Comparison of ENCODE assay signal across 29 mouse cellular contexts in the genomic region with DNA sequence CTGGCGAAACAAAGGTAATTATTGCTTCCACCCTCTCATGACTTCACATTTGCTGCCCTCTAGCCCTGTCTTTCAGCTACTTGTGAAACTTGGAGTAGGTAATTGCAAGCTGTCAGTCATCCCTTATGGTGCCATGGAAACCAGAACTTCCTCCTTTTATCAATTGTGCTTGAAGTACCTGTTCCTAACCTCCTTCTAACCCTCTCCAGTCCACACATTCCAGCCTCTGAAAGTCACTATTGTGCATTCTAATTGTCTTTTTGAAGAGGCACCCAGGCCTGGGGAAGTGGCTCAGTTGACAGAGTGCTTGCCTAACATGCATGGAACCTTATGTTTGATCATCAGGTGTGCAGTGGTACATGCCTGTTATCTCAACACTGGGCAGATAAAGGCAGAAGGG. TPM values are rescaled to one million over a fixed set of nuclear protein-coding genes. Genes with fewer than 3 reads are reported as not detected.
A peak's percentile ranks its signal among the peaks of the same experiment; 100 is the strongest.
DNase-seq lines count a peak whose midpoint lies in the region; ATAC-seq and TF ChIP-seq lines count a peak whose summit lies in the region.
"Had no signal": no experiment of that assay in that cellular context is flagged by ENCODE, and none has a peak within 500 bp of the region (broad histone marks: within the 10 kb centered on the region; RNA-seq: fewer than 3 reads in every experiment).

No protein-coding gene starts in this region.

- H3K27me3 ChIP-seq in lung, embryonic 15.5 days = peaks cover 16% of the 10 kb centered on the region
- H3K27me3 ChIP-seq in lung, postnatal 0 days (replicated peaks; ENCODE audit: insufficient read depth, low read length) = 0 out of 2 replicates have a peak, but pooled peaks cover 7% of the 10 kb centered on the region
- H3K27me3 ChIP-seq in MEL (ENCODE audit: control insufficient read depth in 1 of 2, insufficient read depth in 2 of 2, low read length in 2 of 2) = peaks cover 12 to 18% of the 10 kb centered on the region in 2 experiments
- H3K27me3 ChIP-seq in kidney, embryonic 14.5 days (ENCODE audit: control insufficient read depth, insufficient read depth, low read length) = peaks cover 9% of the 10 kb centered on the region
- H3K27me3 ChIP-seq: forebrain, embryonic 13.5 days; forebrain, embryonic 15.5 days had no signal

- 68% methylated on average over 1 of the region's 1 CpGs for WGBS in lung, embryonic 15.5 days
- 58% methylated on average over 1 of the region's 1 CpGs for WGBS in lung, postnatal 0 days
- 79% methylated on average over 1 of the region's 1 CpGs for WGBS in kidney, embryonic 14.5 days

- no peak overlapping the region for H3K9ac ChIP-seq in lung, embryonic 15.5 days
- no peak overlapping the region for H3K9ac ChIP-seq in lung, postnatal 0 days (replicated peaks; ENCODE audit: low read depth)
- no peak overlapping the region for H3K9ac ChIP-seq in MEL (ENCODE audit: control insufficient read depth, low read depth, low read length, poor library complexity, severe bottlenecking)
- no peak overlapping the region for H3K9ac ChIP-seq in kidney, embryonic 14.5 days (ENCODE audit: low read depth, low read length)
- H3K9ac ChIP-seq: embryonic facial prominence, embryonic 12.5 days; forebrain, embryonic 13.5 days; forebrain, embryonic 15.5 days had no signal

- TF ChIP-seq RAD21 in MEL (IDR thresholded peaks at IDR 0.05; ENCODE audit: low read depth, low read length) = no peak

- no peak for TF ChIP-seq EP300 in lung, postnatal 0 days (IDR thresholded peaks at IDR 0.05)
- no peak for TF ChIP-seq EP300 in MEL (IDR thresholded peaks at IDR 0.05; ENCODE audit: low read depth in 1 of 2, low read length in 2 of 2)

- ATAC-seq in lung, embryonic 15.5 days (ENCODE audit: borderline replicate concordance, extremely low read depth, low FRiP score, low TSS enrichment) = 0 out of 2 replicates have a peak, but pooled peaks have one; percentile 19
- peak; percentile 54 for ATAC-seq in lung, postnatal 0 days
- ATAC-seq in kidney, embryonic 14.5 days (ENCODE audit: low FRiP score, low TSS enrichment) = no peak
- ATAC-seq: CD4-positive, CD25-positive, alpha-beta regulatory T cell, adult 4 months; forebrain, embryonic 13.5 days; forebrain, embryonic 15.5 days had no signal

- no peak for TF ChIP-seq POLR2A in MEL (IDR thresholded peaks at IDR 0.05; ENCODE audit: control insufficient read depth in 1 of 2, insufficient read depth in 1 of 2, low read depth in 1 of 2, low read length in 2 of 2, poor library complexity in 1 of 2)

- no peaks in the 10 kb centered on the region for H3K36me3 ChIP-seq in lung, embryonic 15.5 days
- no peaks in the 10 kb centered on the region for H3K36me3 ChIP-seq in lung, postnatal 0 days (ENCODE audit: insufficient read depth, low read length)
- no peaks in the 10 kb centered on the region for H3K36me3 ChIP-seq in MEL (ENCODE audit: control insufficient read depth in 1 of 2, insufficient read depth in 2 of 2, low read length in 2 of 2)
- no peaks in the 10 kb centered on the region for H3K36me3 ChIP-seq in kidney, embryonic 14.5 days (ENCODE audit: control insufficient read depth, insufficient read depth, low read length)
- H3K36me3 ChIP-seq: embryonic facial prominence, embryonic 10.5 days; embryonic facial prominence, embryonic 12.5 days; forebrain, embryonic 15.5 days; G1E had no signal

- DNase-seq in layer of hippocampus, adult 2 months (ENCODE audit: low spot score in 2 of 2) = no peak
- no peak for DNase-seq in layer of hippocampus, adult 18-20 months (ENCODE audit: low spot score in 2 of 2)
- DNase-seq in lung, adult 18-20 months = no peak
- peak; percentile 62 for DNase-seq in lung, postnatal 0 days (ENCODE audit: low spot score)
- DNase-seq in lung, postnatal 4 days = no peak
- DNase-seq in MEL (ENCODE audit: low read depth, low spot score) = peak; percentile 8
- DNase-seq: adrenal gland, adult 2 months; adrenal gland, postnatal 10 days; adrenal gland, postnatal 25 days; B cell, adult 2 months; cerebellum, adult 11 months; cerebellum, adult 18-20 months; cerebellum, adult 8-10 months; cerebellum, adult 9-11 months; cerebellum, postnatal 14 days; cerebellum, postnatal 36 days had no signal

- no peaks in the 10 kb centered on the region for H3K79me2 ChIP-seq in MEL (ENCODE audit: control insufficient read depth, insufficient read depth, low read length, poor library complexity)

- H3K27ac ChIP-seq in layer of hippocampus, adult 2 months = peak overlapping the region; percentile 97; the same call in 1 of the 2 replicates
- no peak overlapping the region for H3K27ac ChIP-seq in lung, embryonic 15.5 days
- H3K27ac ChIP-seq in lung, postnatal 0 days (ENCODE audit: low read length) = no peak overlapping the region
- H3K27ac ChIP-seq in MEL (ENCODE audit: control insufficient read depth, low read depth, low read length) = no peak overlapping the region
- H3K27ac ChIP-seq in kidney, embryonic 14.5 days (ENCODE audit: low read depth, low read length) = no peak overlapping the region
- H3K27ac ChIP-seq: embryonic facial prominence, embryonic 10.5 days; embryonic facial prominence, embryonic 12.5 days; forebrain, embryonic 13.5 days; forebrain, embryonic 15.5 days had no signal

- H3K4me2 ChIP-seq in lung, embryonic 15.5 days = no peak overlapping the region
- no peak overlapping the region for H3K4me2 ChIP-seq in lung, postnatal 0 days (replicated peaks; ENCODE audit: low read depth, low read length)
- H3K4me2 ChIP-seq in kidney, embryonic 14.5 days (replicated peaks; ENCODE audit: low read depth, low read length) = no peak overlapping the region
- H3K4me2 ChIP-seq: embryonic facial prominence, embryonic 12.5 days; forebrain, embryonic 15.5 days had no signal

- no peak overlapping the region; the same call in 1 of the 2 replicates for H3K4me3 ChIP-seq in layer of hippocampus, adult 2 months
- H3K4me3 ChIP-seq in lung, embryonic 15.5 days = no peak overlapping the region
- no peak overlapping the region for H3K4me3 ChIP-seq in lung, postnatal 0 days (ENCODE audit: low read depth, low read length)
- H3K4me3 ChIP-seq in MEL (ENCODE audit: control insufficient read depth in 1 of 2, insufficient read depth in 1 of 2, low read depth in 2 of 2, low read length in 2 of 2) = no peak overlapping the region
- no peak overlapping the region for H3K4me3 ChIP-seq in kidney, embryonic 14.5 days (ENCODE audit: low read length)
- H3K4me3 ChIP-seq: embryonic facial prominence, embryonic 10.5 days; embryonic facial prominence, embryonic 12.5 days; forebrain, embryonic 13.5 days; forebrain, embryonic 15.5 days had no signal

- H3K4me1 ChIP-seq in lung, embryonic 15.5 days = peaks cover 5% of the 10 kb centered on the region
- H3K4me1 ChIP-seq in lung, postnatal 0 days (ENCODE audit: insufficient read depth, low read depth, low read length) = 0 out of 2 replicates have a peak, but pooled peaks cover 4% of the 10 kb centered on the region
- no peaks in the 10 kb centered on the region for H3K4me1 ChIP-seq in MEL (ENCODE audit: control insufficient read depth in 1 of 2, insufficient read depth in 2 of 2, low read length in 2 of 2)
- H3K4me1 ChIP-seq in kidney, embryonic 14.5 days (ENCODE audit: control insufficient read depth, insufficient read depth, low read length) = no peaks in the 10 kb centered on the region

- no peak for TF ChIP-seq CTCF in layer of hippocampus, adult 2 months (conservative IDR thresholded peaks at IDR 0.05)
- TF ChIP-seq CTCF in lung, postnatal 0 days (IDR thresholded peaks at IDR 0.05) = no peak
- TF ChIP-seq CTCF in MEL (IDR thresholded peaks at IDR 0.05 in 2 of 3, conservative IDR thresholded peaks at IDR 0.05 in 1 of 3; ENCODE audit: control insufficient read depth in 1 of 3, insufficient read depth in 1 of 3, low read depth in 2 of 3, low read length in 3 of 3, poor library complexity in 1 of 3, severe bottlenecking in 1 of 3) = no peak

- H3K9me3 ChIP-seq in lung, embryonic 15.5 days = no peaks in the 10 kb centered on the region
- no peaks in the 10 kb centered on the region for H3K9me3 ChIP-seq in lung, postnatal 0 days (ENCODE audit: low read length)
- no peaks in the 10 kb centered on the region for H3K9me3 ChIP-seq in MEL (replicated peaks; ENCODE audit: insufficient read depth, low read length)
- no peaks in the 10 kb centered on the region for H3K9me3 ChIP-seq in kidney, embryonic 14.5 days (ENCODE audit: control insufficient read depth, low read length)
- H3K9me3 ChIP-seq: embryonic facial prominence, embryonic 10.5 days; embryonic facial prominence, embryonic 12.5 days; forebrain, embryonic 13.5 days; forebrain, embryonic 15.5 days; G1E had no signal

TF ChIP-seq in MEL, 35 proteins besides CTCF, POLR2A, EP300 and RAD21:
- TF ChIP-seq ZNF384 (IDR thresholded peaks at IDR 0.05; ENCODE audit: low read depth, low read length) = no peak
- TF ChIP-seq TAL1 (IDR thresholded peaks at IDR 0.05; ENCODE audit: low read length) = no peak
- no peak for TF ChIP-seq USF2 (IDR thresholded peaks at IDR 0.05; ENCODE audit: borderline replicate concordance in 1 of 2, insufficient read depth in 1 of 2, low read depth in 1 of 2, low read length in 2 of 2)
- TF ChIP-seq POLR2AphosphoS2 (IDR thresholded peaks at IDR 0.05; ENCODE audit: low read length) = no peak
- no peak for TF ChIP-seq GABPA (IDR thresholded peaks at IDR 0.05; ENCODE audit: low read depth, low read length)
- no peak for TF ChIP-seq MAFK (IDR thresholded peaks at IDR 0.05; ENCODE audit: borderline replicate concordance, low read depth, low read length)
- TF ChIP-seq RCOR1 (IDR thresholded peaks at IDR 0.05; ENCODE audit: low read depth, low read length) = no peak

RNA-seq across cellular contexts. Expression of gene Add2, which starts 5.2 kb away (rescaled TPM):
- total RNA-seq in layer of hippocampus, adult 2 months (2021) = 100 to 1,000 TPM; 277 to 286 TPM
- 100 to 1,000 TPM; 267 to 269 TPM for total RNA-seq in layer of hippocampus, adult 18-20 months (2021)
- polyA plus RNA-seq in lung, embryonic 15.5 days (2015; fragmentation: Nextera tagmentation; extraction: Ambion mirVana) = 2.9 and 3.5 TPM in 2 replicates
- polyA plus RNA-seq in lung, postnatal 0 days (2015; fragmentation: Nextera tagmentation; extraction: Ambion mirVana) = 0.40 and 0.84 TPM in 2 replicates
- total RNA-seq in MEL (2012; rRNA removed) = 129 and 162 TPM in 2 replicates
- 100 to 1,000 TPM in 1 of 2 experiments, 10 to 100 TPM in 1; 85.0 to 191 TPM for polyA plus RNA-seq in MEL (2012; ENCODE audit: insufficient read depth in 1 of 2, insufficient read length in 2 of 2, low read depth in 1 of 2, low replicate concordance in 2 of 2, missing spikeins in 1 of 2)
- polyA plus RNA-seq in kidney, embryonic 14.5 days (2014; fragmentation: Nextera tagmentation; extraction: Ambion mirVana) = 1.9 and 2.6 TPM in 2 replicates
- total RNA-seq: CH12.LX had no signal
- polyA plus RNA-seq: CD4-positive, CD25-positive, alpha-beta regulatory T cell, adult 4 months had no signal

RNA-seq across cellular contexts. Expression of gene Figla, which starts 17.7 kb away (rescaled TPM):
- not detected for total RNA-seq in layer of hippocampus, adult 2 months (2021)
- total RNA-seq in layer of hippocampus, adult 18-20 months (2021) = not detected
- polyA plus RNA-seq in lung, embryonic 15.5 days (2015; fragmentation: Nextera tagmentation; extraction: Ambion mirVana) = not detected in 2 replicates
- polyA plus RNA-seq in lung, postnatal 0 days (2015; fragmentation: Nextera tagmentation; extraction: Ambion mirVana) = not detected in 2 replicates
- not detected in 2 replicates for total RNA-seq in MEL (2012; rRNA removed)
- not detected for polyA plus RNA-seq in MEL (2012; ENCODE audit: insufficient read depth in 1 of 2, insufficient read length in 2 of 2, low read depth in 1 of 2, low replicate concordance in 2 of 2, missing spikeins in 1 of 2)
- not detected in 2 replicates for polyA plus RNA-seq in kidney, embryonic 14.5 days (2014; fragmentation: Nextera tagmentation; extraction: Ambion mirVana)
- total RNA-seq: adrenal gland, adult 2 months; adrenal gland, postnatal 10 days; adrenal gland, postnatal 25 days; adrenal gland, postnatal 4 days; CH12.LX; common myeloid progenitor, adult 5-6 weeks; G1E had no signal
- polyA plus RNA-seq: adrenal gland, adult 2 months; CD4-positive, CD25-positive, alpha-beta regulatory T cell, adult 4 months; embryonic facial prominence, embryonic 10.5 days; embryonic facial prominence, embryonic 12.5 days; embryonic facial prominence, embryonic 14.5 days; forebrain, embryonic 11.5 days; forebrain, embryonic 13.5 days; forebrain, embryonic 15.5 days; G1E had no signal

Comparison
In these comparisons a context has a peak if more than half of its experiments do, and no peak if none do; other contexts are left out.
1. DNase-seq: peak in lung, postnatal 0 days (single experiment) and MEL (single experiment); none in layer of hippocampus, adult 2 months (0 of 2), layer of hippocampus, adult 18-20 months (0 of 2), lung, adult 18-20 months (0 of 2) and lung, postnatal 4 days (0 of 2).
2. RNA of gene Add2, which starts 5.2 kb away (polyA plus RNA-seq): 85.0 to 191 TPM in MEL; 2.9 to 3.5 TPM in lung, embryonic 15.5 days, 1.9 to 2.6 TPM in kidney, embryonic 14.5 days and 0.40 to 0.84 TPM in lung, postnatal 0 days; every median in the first group is over 10 times any median in the second.